Mouse (Mus musculus) retina, postnatal 7 days (tissue): ENCODE results near the gene Crb2.

Source experiments
- DNase-seq: peaks from one replicate; pipeline ENCODE4 v3.0.0-alpha.2; 2012; ENCODE audit warnings: low read depth, low spot score

The Crb2 gene

DNA sequence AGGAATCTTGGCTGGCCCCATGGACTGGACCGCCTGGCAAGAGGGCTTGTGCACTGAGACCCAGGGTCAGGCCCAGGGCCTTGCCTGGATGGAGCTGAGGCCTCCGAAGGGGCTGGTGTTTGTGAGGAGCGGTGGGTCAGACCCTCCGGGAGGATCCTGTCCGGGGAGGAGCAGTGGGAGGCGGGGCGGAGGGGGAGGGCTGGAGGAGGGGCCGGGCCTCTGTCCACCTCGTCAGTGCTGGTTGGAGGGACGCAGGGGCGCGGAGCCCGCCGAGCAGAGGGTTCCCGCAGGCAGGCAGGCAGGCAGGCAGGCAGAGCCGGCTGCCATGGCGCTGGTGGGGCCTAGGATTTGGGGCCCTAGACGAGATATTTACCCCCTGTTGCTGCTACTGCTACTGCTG lies at the start of gene Crb2:
Gene Crb2 (plus strand): TSS at position 234 of the 400 bp plus-strand sequence.
- DNase-seq, result no peak

DNA sequence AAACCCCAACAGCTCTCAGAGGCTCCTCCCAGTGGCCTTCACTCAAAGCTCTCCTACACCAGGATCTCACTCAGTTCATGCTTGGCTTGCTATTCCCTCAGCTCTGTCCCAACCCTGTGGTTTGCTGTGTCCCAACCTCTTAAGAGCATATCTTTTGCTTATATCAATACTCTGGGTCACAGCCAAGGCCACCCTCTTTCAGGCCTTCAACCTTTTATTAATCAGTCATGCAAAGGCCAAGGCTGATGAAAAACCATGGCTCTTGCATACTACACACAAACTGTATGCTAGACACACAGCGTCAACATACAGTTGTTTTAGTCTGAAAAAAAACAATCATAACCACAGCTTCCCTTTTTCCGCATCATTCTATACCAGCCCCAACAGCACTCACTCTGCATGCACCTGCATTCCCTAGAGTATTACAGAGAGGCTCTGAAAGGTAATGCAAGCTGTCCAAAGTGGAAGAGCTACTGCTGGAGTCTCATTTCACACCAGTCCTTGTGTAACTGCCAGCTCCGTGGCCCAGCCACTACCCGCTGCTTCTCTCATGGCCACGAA lies 44.7 kb upstream of the Crb2 start:
- DNase-seq, result no peak

GRCm38 (mm10) chr2:37734979-37735806 lies 40.9 kb upstream of the Crb2 start:
- no peak for DNase-seq

- DNase-seq, result no peak
Observed at GRCm38 (mm10) chr2:37735807-37736188, 40.3 kb upstream of the Crb2 start.

DNA sequence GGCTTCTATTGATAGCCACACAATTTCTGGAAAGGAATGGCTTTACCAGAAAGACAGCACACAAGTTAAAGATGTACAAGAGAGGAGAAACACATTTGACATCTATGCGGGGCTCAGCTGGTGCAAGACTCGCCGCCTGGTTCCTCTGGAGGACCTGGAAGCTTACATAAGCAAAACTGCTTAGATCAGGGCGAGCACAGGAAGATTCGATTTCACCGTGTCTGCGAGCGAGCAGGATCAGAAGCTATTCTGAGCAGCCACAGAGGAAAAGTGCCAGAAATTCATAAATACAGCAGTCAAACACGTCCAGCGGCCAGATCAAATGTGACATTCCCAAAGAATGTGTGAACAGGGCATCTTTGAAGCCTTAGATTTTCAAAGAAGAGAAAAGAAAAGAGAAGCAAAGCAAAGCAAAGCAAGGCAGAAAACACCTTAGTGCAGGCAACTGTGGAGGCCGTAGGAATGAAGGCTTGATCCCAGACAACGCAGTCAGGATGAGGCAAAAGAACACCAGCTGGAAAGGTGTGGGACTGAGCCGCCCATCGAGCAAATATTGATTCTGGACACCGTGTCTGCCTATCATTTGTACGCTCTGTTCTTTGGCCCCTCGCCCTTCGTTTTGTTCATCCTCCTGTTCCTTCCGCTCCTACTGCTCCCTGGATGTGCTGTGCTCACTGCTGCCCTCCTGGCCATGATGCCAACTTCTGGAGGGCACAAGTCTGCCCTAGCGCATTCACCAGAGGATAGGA lies 34.1 kb upstream of the Crb2 start:
- no peak for DNase-seq

GRCm38 (mm10) chr2:37744773-37745395 lies 31.2 kb upstream of the Crb2 start:
- DNase-seq, result no peak

- no peak for DNase-seq
Observed at GRCm38 (mm10) chr2:37746293-37747049, 29.6 kb upstream of the Crb2 start.

GRCm38 (mm10) chr2:37747909-37748308 lies 28.1 kb upstream of the Crb2 start:
- no peak for DNase-seq

GRCm38 (mm10) chr2:37748442-37749066 lies 27.5 kb upstream of the Crb2 start:
- no peak for DNase-seq

DNA sequence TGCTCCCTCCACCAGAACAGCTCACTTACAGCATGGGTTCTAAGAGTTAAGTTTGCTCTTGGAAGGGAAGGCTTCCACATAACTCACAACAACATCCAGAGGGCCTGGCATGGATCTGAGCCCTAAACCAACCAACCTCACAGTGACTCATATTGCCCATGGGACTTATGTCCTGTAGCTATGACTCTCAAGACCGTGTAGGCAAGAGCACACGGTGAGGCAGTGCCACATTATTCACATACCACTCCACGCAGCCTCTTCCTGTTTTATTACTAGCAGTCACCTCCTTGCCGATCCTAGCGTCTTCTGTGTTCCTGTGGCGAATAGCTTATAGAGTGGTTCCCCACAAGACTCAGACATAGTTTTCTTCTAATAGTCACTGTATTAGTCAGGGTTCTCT lies 26.7 kb upstream of the Crb2 start:
- no peak for DNase-seq

GRCm38 (mm10) chr2:37751114-37751513 lies 24.9 kb upstream of the Crb2 start:
- no peak for DNase-seq

GRCm38 (mm10) chr2:37756220-37756930 lies 19.7 kb upstream of the Crb2 start:
- DNase-seq, result no peak

- no peak for DNase-seq
Observed at GRCm38 (mm10) chr2:37757016-37757415, 19.0 kb upstream of the Crb2 start.

DNA sequence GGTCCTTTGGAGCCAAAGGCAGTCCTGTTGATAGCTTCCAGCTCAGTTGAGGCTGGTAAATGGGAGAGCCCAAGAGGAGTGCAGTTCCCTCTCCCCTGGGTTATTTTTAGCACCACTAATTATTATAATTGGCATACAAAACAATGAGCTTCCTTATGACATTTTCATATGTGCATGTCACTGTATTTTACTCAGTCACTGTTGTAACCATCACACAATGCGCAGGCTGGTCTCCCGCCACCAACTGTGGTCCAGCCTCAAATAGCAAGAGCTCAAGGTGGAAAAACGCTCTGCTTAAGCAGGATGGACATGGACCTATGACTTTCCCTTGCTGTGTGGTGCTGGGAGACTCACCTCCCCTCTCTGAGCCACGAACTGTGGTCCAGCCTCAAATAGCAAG lies 18.3 kb upstream of the Crb2 start:
- no peak for DNase-seq

DNA sequence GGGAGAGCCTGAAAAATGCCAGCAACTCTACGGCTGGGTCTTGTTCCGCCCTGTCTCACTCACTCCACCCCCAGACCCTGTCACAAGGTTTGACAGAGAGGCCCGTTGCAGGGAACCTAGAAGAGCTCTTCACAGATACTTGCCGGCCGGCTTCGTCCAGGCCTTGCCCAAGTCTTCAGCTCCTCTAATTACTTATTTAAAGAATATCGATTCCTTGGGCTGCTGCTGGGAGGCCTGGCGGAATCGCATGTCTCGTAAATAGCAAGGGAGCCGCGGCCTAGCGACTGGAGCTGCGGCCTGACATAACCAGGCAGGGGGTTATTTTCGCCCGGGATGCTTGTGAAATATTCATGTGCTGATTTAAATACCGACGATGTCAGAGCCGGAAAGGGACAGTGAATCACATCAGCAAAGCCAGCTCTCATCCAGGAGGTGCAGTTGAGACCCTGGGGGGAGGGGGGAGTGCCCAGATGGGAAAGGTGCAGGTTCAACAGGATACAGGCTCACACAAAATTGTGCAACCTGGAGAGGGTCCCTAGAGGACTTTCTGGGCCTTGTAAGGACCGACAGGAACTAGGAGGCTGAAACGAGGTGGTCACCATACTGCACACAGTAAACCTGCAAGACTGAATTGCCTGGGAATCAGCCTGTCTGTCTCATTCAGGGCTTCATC lies 17.6 kb upstream of the Crb2 start:
- no peak for DNase-seq

- DNase-seq, result no peak
Observed at GRCm38 (mm10) chr2:37760633-37761032, 15.4 kb upstream of the Crb2 start.

- no peak for DNase-seq
Observed at GRCm38 (mm10) chr2:37763638-37764037, 12.4 kb upstream of the Crb2 start.

DNA sequence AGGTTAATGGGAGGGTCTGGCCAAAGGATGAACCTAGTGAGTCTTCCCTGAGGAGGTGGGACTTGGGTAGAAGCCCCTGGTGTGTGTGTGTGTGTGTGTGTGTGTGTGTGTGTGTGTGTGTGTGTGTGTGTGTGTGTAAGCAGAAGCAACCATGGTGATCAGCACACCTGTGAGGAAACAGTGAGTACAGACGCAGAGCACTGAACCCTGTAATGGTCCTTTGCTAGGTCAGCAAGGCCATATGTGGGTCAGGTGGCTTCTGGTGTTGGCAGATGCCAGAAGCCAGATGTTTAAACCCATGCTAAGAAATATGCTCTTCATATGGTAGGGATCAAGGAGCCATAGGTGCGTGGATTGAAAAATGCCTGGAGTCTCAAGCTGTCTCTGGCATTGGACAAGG lies 11.5 kb upstream of the Crb2 start:
- DNase-seq, result no peak

DNA sequence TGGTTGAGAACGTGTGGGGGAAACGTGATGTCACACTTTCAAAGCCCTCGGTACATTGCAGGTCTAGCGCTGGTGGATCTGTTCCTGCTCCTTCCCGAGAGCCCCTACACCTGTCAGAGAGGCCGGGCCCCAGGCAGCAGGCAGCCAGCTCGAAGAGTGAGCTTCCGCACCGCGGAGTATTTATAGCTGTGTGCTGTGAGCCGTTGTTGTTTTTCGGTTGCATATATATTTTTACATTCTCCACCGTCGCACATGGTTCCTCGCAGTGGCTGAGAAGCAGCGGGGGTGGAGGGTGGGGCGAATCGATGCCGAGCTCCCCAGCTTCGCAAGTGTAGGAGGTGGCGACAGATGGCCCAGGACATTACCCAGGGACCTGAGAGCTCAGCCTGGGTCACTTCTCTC lies 11.0 kb upstream of the Crb2 start:
- no peak for DNase-seq
